Mouse (Mus musculus) liver, embryonic 16.5 days (tissue): ENCODE measurements around the gene B9d2. TPM values are rescaled to one million over a fixed set of nuclear protein-coding genes. Genes with fewer than 3 reads are reported as not detected.

ENCODE experiments used
- ATAC-seq: fragments of 200-750 bp; cut with Nextera tagmentation; 2 replicates; pipeline ENCODE4 v1.8.0; 2017; ENCODE audit warnings: low read depth, mild to moderate bottlenecking, moderate number of reproducible peaks, moderate library complexity
- H3K27ac ChIP-seq: fragments of 300-500 bp; sonication (generic); 2 replicates; pipeline ENCODE4 v1.5.1; 2014; ENCODE audit warnings: mild to moderate bottlenecking, low read length
- H3K27me3 ChIP-seq: fragments of 300-500 bp; sonication (generic); 2 replicates; pipeline ENCODE4 v1.6.1; 2014; ENCODE audit warnings: low read depth, low read length, mixed read lengths; ENCODE audit not compliant: control insufficient read depth, insufficient read depth
- H3K36me3 ChIP-seq: fragments of 300-500 bp; sonication (generic); 2 replicates; pipeline ENCODE4 v1.6.1; 2014; ENCODE audit warnings: mild to moderate bottlenecking; ENCODE audit not compliant: control insufficient read depth, insufficient read depth
- H3K4me1 ChIP-seq: fragments of 300-500 bp; sonication (generic); 2 replicates; pipeline ENCODE4 v1.6.1; 2014; ENCODE audit warnings: low read depth, low read length, mixed read lengths; ENCODE audit not compliant: control insufficient read depth
- H3K4me2 ChIP-seq: fragments of 300-500 bp; sonication (generic); 2 replicates; pipeline ENCODE4 v1.6.1; 2014; ENCODE audit warnings: low read depth, low read length, mixed read lengths
- H3K4me3 ChIP-seq: fragments of 300-500 bp; sonication (generic); 2 replicates; pipeline ENCODE4 v1.5.1; 2014; ENCODE audit warnings: low read depth, mild to moderate bottlenecking, low read length
- H3K9ac ChIP-seq: fragments of 300-500 bp; sonication (generic); 2 replicates; pipeline ENCODE4 v1.6.1; 2014; ENCODE audit warnings: low read depth, low read length
- H3K9me3 ChIP-seq: fragments of 300-500 bp; sonication (generic); replicated peaks from 2 replicates; pipeline ENCODE4 v1.6.1; 2016; ENCODE audit warnings: low read length; ENCODE audit not compliant: control insufficient read depth
- WGBS: fragments of 180-500 bp; shearing (Covaris S2); extraction: QIAGEN DNeasy Blood & Tissue Kit; methylation state at CpG from one replicate; pipeline ENCODE4 v1.1.7; 2014; ENCODE audit not compliant: insufficient replicate concordance; 5-methylcytosine and 5-hydroxymethylcytosine counted together
- polyA plus RNA-seq: library from polyadenylated mRNA; unstranded; fragments of >200 nt; fragmentation: Nextera tagmentation; extraction: Ambion mirVana; gene quantifications from 2 replicates; pipeline ENCODE4 v1.2.1, GENCODE M21; 2015

Gene B9d2
- polyA plus RNA-seq, 1 experiment from 2014 or later = 20.1 TPM

- no peaks in the 10 kb centered on the region for H3K9me3 ChIP-seq
- H3K27me3 ChIP-seq = no peaks in the 10 kb centered on the region
- no peaks in the 10 kb centered on the region for H3K36me3 ChIP-seq
- H3K4me1 ChIP-seq = peaks cover 10% of the 10 kb centered on the region
- WGBS = 14% methylated on average over 5 of the region's 5 CpGs
- H3K4me3 ChIP-seq = no peak overlapping the region
- no peak for ATAC-seq
- H3K27ac ChIP-seq = peak overlapping the region; percentile 60
- H3K9ac ChIP-seq = no peak overlapping the region
- H3K4me2 ChIP-seq = no peak overlapping the region
Measured at GRCm38 (mm10) chr7:25649839-25650238, 30.7 kb upstream of the B9d2 start.

DNA sequence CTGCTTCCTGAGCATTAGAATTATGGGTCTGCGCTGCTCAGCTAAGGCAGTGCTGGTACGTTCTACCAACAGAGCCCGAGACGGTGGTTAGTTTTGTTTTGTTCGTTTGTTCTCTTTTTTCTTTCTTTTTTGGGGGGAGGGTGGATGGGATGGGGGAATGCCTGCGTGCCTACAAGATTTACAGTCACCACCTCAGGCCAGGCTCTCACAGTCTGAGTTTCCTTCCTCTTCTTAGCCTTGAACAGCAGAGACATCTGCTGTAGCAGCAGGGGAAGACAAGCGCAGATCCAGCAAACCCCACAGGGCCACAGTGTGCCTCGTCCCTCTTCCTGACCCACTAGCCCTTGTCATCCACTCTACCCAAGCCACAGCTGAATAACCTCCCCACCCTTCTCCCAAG is 29.3 kb upstream of the B9d2 start:
- H3K9ac ChIP-seq = no peak overlapping the region
- ATAC-seq = peak; percentile 31
- 17% methylated on average over 8 of the region's 8 CpGs for WGBS
- H3K27ac ChIP-seq = no peak overlapping the region
- peak overlapping the region; percentile 19; the same call in 1 of the 2 replicates for H3K4me2 ChIP-seq
- H3K36me3 ChIP-seq = no peaks in the 10 kb centered on the region
- H3K4me3 ChIP-seq = no peak overlapping the region
- H3K4me1 ChIP-seq = peaks cover 12% of the 10 kb centered on the region
- no peaks in the 10 kb centered on the region for H3K27me3 ChIP-seq
- H3K9me3 ChIP-seq = no peaks in the 10 kb centered on the region

- H3K27ac ChIP-seq = no peak overlapping the region
- 24% methylated on average over 12 of the region's 12 CpGs for WGBS
Measured at GRCm38 (mm10) chr7:25652244-25652759, 28.3 kb upstream of the B9d2 start.

GRCm38 (mm10) chr7:25655601-25656428 is 24.8 kb upstream of the B9d2 start:
- Histone ChIP-seq H3K9me3 (no peaks in the 10 kb centered on the region), H3K27ac (peak overlapping the region; percentile 26; the same call in 1 of the 2 replicates), H3K4me2 (no peak overlapping the region), H3K36me3 (no peaks in the 10 kb centered on the region), H3K9ac (no peak overlapping the region), H3K4me3 (no peak overlapping the region), H3K4me1 (peaks cover 24% of the 10 kb centered on the region), H3K27me3 (no peaks in the 10 kb centered on the region)
- WGBS = 55% methylated on average over 11 of the region's 11 CpGs
- ATAC-seq = 0 out of 2 replicates have a peak, but pooled peaks have one; percentile 0

More at GRCm38 (mm10) chr7:25652244-25652759, 28.3 kb upstream of the B9d2 start:
- no peak overlapping the region for H3K4me3 ChIP-seq
- H3K4me2 ChIP-seq = peak overlapping the region; percentile 11; the same call in 1 of the 2 replicates
- no peak overlapping the region for H3K9ac ChIP-seq
- peaks cover 17% of the 10 kb centered on the region for H3K4me1 ChIP-seq
- H3K9me3 ChIP-seq = no peaks in the 10 kb centered on the region
- no peaks in the 10 kb centered on the region for H3K36me3 ChIP-seq
- H3K27me3 ChIP-seq = no peaks in the 10 kb centered on the region
- ATAC-seq = no peak

GRCm38 (mm10) chr7:25657785-25658184 is 22.8 kb upstream of the B9d2 start:
- H3K27me3 ChIP-seq = no peaks in the 10 kb centered on the region
- WGBS = 26% methylated on average over 10 of the region's 10 CpGs
- peak overlapping the region; percentile 83; the same call in 1 of the 2 replicates for H3K27ac ChIP-seq
- H3K4me3 ChIP-seq = peak overlapping the region; percentile 86
- H3K4me1 ChIP-seq = peaks cover 24% of the 10 kb centered on the region
- peak overlapping the region; percentile 89 for H3K4me2 ChIP-seq
- H3K9ac ChIP-seq = peak overlapping the region; percentile 59
- no peaks in the 10 kb centered on the region for H3K36me3 ChIP-seq
- ATAC-seq = no peak
- no peaks in the 10 kb centered on the region for H3K9me3 ChIP-seq

DNA sequence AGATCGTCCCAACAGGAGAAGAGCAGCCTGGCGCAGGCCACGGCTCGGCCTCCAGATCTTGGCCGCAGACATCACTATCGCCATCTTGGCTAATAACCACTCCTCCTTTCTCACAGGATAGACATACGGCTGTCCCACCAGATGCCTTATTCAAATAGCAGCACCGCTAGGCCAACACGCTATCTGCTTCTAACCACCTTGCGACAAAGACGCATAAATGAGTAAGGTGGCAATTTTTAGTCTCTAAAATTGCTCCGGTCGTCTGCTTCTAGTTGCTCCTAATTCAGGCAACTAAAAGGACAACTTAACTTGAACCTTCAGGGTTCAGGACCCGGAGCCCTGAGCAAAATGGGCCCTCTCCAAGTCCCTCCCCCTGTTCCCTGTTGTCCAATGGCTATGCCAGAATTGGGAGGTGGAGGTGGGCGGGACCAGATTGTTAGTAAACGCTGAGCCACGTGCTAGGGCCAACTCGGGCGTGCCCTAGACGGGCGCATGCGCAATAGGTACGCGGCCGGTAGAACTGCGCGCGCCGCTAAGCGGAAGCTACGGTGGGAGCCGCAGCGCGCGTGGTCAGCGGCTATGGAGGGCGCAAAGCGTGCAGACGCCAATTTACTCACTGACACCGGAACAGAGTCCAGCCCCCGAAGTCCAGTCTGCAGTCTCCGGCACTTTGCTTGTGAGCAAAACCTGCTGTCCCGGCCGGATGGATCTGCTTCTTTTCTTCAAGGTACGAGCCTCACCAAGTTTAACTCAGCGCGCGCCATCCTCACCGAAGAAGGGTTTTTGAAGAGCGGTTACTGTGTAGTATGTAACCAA is 21.7 kb upstream of the B9d2 start, which contains the start of the genes Bckdha and Exosc5:
Gene Bckdha, minus strand, starts transcription at position 325 of the 816 bp plus-strand sequence.
Gene Exosc5, plus strand, starts transcription at position 508 of the 816 bp plus-strand sequence.
- H3K27me3 ChIP-seq = no peaks in the 10 kb centered on the region
- H3K27ac ChIP-seq = peak within 1 kb of the TSS; percentile 83
- H3K9ac ChIP-seq = peak within 1 kb of the TSS; percentile 68
- peak within 1 kb of the TSS; percentile 86 for H3K4me3 ChIP-seq
- H3K36me3 ChIP-seq = no peaks in the 10 kb centered on the region
- peaks cover 24% of the 10 kb centered on the region for H3K4me1 ChIP-seq
- WGBS = under 1% methylated on average over 50 of the region's 50 CpGs
- ATAC-seq = peak; percentile 97
- H3K4me2 ChIP-seq = peak within 1 kb of the TSS; percentile 89
- H3K9me3 ChIP-seq = no peaks in the 10 kb centered on the region

DNA sequence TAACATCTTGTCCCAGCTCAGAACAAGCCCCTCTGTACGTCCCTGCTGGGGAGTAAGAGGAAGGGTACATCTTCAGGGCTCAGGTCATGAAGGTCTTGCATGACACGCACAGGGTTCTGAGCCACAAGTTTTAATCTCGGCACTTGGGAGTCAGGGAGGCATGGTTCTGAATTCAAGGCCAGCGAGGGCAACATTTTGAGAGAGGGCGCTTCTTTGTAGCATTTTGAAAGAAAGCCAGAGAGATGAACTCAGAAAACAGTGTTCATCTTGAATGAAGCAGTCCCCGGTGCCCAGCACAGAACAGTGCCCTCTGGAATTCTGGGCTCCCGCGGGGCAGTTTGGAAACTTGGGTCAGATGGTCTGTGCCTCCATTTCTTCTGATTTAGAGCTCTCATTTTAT is 14.2 kb upstream of the B9d2 start:
- Histone ChIP-seq H3K27ac (no peak overlapping the region), H3K36me3 (peaks cover 5% of the 10 kb centered on the region; the same call in 1 of the 2 replicates), H3K4me2 (no peak overlapping the region), H3K4me1 (no peaks in the 10 kb centered on the region), H3K4me3 (no peak overlapping the region), H3K9ac (no peak overlapping the region), H3K9me3 (no peaks in the 10 kb centered on the region), H3K27me3 (no peaks in the 10 kb centered on the region)
- 86% methylated on average over 8 of the region's 8 CpGs for WGBS
- ATAC-seq = no peak

DNA sequence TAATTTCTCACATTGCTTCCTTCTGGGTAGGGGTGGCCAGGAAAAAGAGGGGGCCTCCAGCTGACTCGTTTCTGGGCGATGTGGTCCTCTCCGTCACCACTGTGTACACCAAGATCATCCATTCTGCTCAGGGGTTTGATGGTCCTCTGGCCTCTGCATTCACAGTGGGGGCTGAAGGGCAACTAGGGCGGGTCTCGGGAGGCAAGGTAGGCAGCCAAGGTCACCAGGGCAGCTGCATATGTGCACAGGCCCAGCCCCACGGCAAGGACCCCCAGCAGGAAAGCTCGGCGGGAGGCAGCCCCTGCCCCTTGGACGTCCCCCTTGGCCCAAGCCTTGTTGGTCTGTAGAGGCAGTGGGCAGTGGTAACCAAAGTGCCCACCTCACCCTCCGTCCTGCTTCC is 11.4 kb upstream of the B9d2 start:
- Histone ChIP-seq H3K27me3 (peaks cover 5% of the 10 kb centered on the region), H3K9me3 (no peaks in the 10 kb centered on the region), H3K4me1 (no peaks in the 10 kb centered on the region; the same call in 1 of the 2 replicates), H3K9ac (no peak overlapping the region), H3K4me2 (no peak overlapping the region), H3K27ac (no peak overlapping the region), H3K36me3 (peaks cover 4% of the 10 kb centered on the region; the same call in 1 of the 2 replicates), H3K4me3 (no peak overlapping the region)
- ATAC-seq = no peak
- WGBS = 78% methylated on average over 10 of the region's 10 CpGs
